Mouse (Mus musculus) 416B (cell line): ENCODE measurements around the gene Fhit.

ENCODE experiments used
- DNase-seq: peaks from one replicate; pipeline ENCODE4 v3.0.0; 2011; ENCODE audit warnings: low read depth

Gene Fhit

DNA sequence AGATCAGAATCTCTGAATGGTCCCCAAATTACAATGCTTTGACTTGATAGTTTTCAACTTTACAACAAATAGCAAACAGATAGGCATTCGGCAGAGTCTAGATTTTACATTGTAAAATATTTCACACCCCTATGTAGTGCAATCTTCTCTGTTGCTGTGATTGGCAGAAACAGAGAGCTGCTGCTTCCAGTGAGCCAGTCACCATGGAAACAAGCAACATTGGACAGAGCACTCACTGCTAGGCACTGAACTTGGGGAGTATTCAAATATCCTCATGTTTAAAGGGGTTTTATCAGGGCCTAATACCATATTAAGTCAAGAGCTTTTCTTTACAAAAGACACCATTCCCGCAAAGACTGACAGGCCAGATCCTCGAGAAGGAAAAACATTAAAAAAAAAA is 1187.4 kb downstream of the Fhit start:
- no peak for DNase-seq

DNA sequence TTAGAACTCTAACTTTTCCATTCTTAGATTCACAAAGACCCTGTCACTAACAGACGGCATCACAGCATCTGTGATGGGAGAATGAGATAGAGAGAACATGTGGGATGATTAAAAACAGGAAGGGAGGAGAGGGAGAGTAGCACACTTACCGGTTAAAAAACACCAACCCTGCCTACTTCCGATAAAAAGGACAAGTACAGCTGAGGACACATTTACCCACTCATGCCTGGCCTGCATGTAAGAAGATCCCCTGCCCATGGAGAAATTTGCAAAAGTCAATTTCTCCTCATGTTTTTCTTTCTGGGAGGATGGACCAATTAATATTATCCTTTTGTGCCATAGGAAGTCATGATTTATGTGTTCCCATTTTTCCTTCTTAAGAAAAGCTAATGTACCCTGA is 1198.0 kb downstream of the Fhit start:
- DNase-seq = no peak

DNA sequence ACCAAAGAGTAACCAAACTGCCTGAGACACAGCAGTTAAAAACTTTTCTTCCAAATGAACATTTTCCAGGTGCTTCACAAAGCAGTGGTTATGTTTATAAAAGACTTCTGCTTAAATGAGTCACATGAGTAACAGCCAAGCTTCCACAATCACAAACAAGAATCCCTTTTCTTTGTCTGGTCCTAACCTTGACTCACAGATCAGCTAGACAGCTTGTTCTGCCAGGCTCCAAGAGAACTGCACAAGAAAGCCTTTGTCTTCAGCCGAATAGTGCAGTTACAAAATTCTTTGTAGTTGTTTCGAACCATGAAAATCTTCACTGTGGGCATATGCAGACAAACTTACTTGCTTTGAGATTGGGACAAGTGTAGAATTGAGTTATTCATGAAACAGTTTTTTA is 1201.4 kb downstream of the Fhit start:
- DNase-seq = no peak

DNA sequence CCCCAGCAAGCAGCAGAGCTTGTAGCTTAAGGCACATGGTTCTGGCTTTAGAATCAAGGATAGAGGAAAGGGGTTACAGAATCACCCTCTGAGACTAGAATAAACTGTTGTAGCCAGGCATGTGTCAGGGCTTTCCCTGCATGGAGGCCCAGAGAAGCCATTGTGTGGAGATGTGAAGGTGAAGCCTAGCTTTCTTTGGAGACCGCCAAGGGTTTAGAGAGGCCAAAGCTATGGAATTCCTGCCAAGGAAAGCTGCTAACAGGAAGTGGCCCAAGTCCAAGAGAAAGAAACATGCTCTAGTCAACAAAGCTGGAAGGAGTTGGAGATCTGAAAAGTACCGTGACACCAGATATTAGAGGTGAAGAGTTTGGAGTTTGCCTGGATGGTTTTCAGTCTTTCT is 1262.3 kb downstream of the Fhit start:
- no peak for DNase-seq

DNA sequence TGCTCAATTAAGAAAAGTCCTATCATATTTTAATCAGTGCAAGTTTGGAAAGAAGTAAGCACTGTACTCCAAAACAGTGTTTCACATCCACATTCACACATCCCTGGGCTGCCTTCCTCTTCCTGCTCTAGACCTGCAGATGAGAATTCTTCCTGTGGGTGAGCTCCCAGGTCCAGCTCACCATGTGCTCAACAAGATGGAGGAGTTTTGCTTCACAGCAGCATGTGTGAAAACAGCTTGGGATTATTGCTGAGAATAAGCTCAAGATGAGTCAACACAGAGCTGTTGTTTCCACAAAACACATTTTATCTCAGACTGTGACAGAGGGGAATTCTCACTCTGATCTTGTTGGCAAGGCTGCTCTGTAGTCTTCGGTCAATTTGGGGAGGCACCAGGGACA is 1265.3 kb downstream of the Fhit start:
- no peak for DNase-seq

DNA sequence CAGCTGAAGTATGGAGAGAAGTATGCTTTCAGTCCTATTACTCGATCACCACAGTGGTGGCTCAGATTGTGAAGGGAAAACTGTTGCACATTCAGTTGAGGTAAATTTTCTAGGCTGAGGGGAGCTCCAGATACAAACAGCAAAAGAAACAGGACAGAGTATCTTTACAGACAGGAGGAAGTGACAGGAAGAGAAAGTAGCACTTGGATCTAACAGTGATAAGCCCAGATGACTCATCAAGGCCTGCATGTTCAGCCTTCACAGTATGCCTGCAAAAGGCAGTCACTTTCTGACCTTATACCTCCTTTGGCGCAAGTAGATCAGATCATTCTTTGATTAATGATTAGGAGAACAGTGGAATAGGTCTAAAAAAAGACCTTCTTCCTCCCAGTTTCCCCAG is 1309.8 kb downstream of the Fhit start:
- peak; percentile 85 for DNase-seq

DNA sequence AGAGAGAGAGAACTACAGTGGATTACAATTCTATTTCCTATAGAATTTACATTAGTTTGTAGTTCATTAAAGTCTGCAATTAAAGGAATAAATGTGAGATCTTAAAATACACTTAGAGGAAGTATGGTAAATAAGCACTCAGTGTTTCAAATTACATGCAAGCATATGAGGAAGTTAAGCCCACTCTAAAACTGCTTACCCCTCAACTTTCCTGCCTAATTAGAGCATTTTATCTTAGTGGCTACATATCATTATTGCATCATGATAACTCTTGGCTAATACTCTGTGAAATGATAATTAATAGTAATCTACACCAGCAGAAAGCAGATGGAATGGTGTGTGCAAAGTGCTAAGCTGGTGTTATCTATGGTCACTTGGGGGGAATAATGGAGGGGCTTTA is 1329.5 kb downstream of the Fhit start:
- peak; percentile 50 for DNase-seq

DNA sequence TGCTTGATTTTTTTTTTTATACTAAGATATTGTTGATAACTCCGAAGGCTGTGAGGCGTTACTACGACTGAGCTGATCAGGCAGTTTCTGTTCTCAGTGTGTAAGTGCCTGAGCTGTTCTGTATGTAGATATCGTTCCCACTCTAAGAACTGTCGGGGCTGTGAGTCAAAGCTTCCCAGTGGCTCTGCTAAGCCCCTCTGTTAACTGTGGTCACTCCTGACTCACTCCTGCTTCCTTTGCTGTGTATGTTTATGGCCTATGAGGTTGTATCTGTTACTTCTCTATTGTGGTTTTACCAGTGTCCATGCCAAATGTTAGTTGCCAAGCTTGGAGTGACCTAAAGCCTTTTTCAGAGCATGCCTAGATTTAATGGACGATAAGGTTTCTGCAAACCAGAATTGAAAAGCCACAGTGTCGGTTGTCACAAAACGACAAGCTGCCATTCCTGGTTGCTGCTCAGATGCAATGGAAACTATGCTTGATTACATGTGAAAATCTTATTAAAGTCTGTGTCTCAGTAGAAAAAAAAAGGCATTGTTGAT is 1333.1 kb downstream of the Fhit start:
- DNase-seq = peak; percentile 97

DNA sequence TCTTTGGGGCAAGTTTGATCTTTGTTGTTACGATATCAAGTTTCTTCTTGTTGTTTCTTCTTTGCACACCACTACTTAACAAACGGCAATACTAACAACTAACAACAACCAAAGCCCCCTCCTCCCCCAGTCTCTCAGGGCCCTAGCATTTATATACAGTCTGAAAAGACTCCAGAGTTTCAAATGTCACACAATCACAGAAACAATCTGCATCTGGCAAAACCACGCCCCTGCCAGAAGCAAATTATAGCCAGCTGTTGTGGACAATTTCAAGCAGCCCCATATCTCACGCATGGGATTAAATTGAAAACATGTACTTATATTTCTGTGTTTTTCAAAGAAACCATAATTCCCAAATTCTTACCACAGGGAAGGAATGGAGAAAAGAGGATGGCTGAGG is 1345.9 kb downstream of the Fhit start:
- DNase-seq = no peak

DNA sequence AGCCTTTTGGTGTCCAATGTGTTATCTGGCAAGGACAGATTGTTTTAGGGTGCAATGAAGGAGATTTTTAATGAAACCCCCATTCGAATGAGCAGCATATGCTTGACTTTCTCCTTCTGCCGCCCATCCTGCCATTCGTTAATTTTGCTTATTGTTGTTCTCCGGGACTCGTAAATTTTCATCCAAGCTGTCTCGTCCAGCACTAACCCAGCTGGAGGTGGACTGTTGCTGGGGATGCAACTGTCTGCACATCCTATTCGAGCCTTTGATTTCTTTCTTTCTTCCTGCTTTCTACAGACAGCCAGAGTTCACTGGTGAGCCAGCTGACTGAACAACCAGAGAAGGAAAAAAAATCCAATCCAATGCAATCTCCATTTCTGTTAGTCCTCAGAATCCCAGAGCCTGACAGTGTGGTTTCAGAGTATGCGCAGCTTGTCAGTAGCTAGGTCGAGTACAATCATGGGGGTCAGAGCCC is 1350.0 kb downstream of the Fhit start:
- DNase-seq = no peak

DNA sequence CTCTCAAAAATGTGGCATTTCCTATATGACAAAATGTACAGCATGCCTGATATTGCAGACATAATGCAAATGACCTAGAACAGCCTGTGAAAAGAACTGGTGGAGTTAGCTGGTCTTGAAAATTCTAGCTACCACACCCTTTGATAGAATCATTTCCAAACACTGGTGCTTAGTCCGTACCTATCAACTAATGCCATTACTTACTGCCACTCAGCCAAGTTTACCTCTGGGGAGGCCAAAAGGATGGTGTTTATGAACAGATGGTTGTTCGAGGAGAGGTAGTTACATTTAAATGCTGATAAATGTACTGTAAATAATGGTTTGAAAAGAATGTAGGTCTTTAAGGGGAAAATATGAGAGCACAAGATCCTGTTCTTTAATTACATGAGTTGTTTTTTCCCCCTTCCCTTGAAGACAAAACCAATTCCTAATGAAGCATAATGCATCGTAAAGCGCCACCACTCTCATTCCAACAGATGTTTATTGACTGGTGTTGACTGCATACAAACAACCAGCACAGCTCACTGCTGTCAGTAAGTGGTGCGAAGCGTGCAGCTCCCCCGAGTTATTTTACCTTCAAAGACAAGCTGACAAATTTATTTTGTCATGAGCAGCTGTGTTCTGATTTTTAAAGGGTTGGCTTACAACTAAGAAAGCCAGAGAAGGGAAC is 1350.5 kb downstream of the Fhit start:
- no peak for DNase-seq

DNA sequence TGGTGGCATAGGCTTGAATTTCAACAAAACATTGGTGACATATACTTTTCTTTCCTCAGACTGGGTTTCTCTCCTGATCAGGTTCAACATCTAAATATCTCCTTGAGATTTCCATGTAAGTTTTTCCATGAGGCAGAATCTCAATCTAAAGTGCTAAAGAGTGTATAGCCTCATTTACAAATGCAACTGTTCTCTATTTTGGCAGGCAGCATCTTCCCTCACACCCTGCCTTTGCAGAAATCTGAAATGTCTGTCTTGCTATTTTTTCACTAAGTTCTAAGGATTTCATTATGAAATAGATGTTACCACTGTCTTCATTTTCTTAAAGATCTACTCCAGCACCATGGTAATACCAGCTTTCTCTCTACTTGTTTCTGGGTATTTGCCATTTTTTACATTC is 1368.4 kb downstream of the Fhit start:
- no peak for DNase-seq

DNA sequence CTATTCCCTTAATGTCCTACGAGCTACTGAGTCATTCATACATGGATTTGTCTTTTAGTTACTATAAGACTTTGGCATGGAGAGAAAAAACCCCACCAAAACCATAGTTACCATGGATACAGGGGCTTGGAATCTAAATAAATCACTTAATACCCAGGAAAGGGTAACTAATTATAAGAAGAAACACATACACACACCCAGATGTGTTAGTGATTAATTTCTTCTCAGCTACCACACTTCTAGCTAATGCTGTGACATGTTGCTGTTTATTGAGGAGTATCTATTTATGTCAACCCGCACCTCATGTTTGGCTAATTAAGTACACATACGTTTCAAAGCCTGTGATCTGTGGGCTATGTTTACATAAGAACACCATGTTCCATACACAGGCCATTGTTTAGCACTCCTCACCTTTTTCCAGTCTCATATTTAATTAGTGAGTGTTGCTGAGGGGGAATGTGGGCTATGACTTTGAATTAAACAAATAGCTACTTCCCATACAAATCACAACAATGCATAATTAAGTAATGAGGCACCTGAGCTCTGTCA is 1373.4 kb downstream of the Fhit start:
- DNase-seq = no peak

DNA sequence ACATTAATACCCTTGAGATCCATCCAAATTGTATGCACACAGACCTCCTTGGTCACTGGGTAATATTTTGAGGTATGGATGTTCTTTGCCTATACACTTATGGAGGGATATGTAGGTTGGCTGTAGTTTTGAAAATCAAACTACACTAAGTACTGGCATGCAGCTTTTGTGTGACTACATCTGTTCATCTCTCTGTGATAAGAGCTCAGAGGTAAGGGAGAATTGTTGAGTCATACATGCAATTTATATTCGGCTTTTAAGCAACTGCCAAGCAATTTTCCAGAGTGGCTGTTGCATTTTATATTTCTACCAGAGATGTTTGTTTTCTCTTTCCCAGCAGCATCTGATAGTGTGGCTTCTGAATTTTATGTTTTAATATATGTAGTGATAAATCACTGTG is 1374.4 kb downstream of the Fhit start:
- DNase-seq = no peak

DNA sequence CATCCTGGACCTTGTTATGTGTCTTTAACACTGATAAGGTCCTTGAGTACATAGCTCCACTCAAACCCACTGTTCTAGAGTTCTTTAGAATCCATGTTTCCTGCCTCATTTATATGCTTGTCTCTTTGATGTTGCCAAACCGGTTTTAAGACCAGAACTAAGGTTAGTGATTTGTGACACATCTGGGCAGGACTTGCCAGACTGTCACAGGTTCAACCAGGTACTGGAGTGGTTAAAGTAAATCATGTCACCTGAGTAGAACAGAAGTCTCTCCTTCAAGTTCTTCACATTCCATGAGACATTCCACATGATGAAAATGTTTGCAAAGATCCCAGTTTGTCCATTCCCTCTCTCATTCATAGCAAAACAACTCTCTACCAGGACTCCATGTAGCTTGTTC is 1376.0 kb downstream of the Fhit start:
- DNase-seq = no peak

DNA sequence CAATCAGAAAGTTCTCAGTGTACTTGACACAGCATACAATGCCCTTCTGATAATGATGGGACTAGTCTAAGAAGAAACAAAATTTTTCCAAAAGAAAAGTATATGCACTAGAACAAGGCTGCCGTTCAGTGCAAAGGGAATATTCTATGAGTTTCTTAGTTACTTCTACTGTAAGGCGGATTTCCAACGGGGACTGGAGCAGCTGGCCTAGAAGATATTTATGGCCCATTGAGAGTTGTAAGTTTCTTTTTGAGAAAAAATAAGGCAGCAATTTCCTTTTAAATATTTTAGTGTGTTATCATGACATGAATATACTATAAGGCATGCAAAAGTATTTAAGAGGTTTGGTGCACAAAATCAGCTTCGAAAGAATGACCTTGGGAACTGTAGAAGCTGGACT is 1410.5 kb downstream of the Fhit start:
- DNase-seq = no peak

DNA sequence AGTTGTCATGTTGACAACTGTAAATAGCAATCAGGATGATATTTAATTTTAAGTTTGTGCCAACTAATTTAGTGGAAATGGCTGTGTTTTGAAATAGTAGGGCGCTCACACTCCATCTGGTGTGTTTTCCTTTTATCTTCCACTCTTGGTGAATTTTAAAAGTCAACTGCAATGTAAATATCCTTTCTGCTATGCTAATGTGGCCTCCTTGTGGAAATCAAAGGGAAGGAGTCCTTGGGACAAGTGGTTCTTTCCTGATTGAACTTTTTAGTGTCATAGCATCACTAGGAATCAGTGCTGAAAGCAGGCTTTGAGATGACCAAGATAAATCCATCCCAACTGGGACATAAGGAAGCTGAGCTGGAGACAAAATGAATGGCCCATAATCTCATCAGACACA is 1413.1 kb downstream of the Fhit start:
- no peak for DNase-seq

DNA sequence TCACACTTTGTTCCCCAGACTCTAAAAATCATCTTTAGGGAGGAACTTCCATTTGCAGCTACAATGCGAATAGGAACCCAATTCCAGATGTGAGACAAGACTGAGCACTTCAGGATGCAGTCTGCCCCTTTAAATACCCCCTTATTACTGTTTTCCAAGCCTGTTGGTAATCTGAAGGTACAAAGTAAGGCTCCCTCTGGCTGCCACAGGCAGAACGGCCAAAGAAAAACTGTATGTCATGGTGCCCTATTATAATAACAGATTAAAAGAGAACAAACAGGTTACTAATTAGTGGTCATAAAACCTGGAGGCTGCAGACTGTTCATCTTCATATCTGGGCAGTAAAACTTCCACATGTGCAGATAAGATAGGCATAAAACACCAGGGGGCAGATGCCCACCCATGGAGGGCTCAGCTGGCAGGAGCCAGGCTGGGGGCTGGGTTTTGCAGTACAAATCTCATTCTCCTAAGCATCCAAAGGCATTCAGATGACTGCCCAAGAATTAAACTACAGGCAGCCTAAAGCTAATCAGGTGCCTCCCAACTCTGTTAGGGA is 1439.8 kb downstream of the Fhit start:
- no peak for DNase-seq

DNA sequence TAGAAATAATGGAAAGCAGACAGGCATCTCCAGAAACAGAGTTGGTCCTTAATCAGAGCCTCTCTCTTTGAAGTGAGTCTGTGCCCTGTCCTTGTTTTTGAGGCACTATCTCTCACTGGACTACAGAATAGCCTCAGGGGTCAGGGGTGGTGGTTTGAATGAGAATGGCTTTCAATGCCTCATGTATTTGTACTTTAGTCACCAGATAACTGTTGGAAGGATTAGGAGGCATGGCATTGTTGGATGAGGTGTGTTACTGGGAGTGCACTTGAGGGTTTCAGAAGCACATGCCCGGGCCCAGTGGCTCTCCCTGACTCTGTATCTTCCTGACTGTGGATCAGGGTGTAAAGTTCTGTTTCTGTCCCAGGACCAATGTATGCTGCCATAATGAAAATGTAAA is 1463.2 kb downstream of the Fhit start:
- no peak for DNase-seq

DNA sequence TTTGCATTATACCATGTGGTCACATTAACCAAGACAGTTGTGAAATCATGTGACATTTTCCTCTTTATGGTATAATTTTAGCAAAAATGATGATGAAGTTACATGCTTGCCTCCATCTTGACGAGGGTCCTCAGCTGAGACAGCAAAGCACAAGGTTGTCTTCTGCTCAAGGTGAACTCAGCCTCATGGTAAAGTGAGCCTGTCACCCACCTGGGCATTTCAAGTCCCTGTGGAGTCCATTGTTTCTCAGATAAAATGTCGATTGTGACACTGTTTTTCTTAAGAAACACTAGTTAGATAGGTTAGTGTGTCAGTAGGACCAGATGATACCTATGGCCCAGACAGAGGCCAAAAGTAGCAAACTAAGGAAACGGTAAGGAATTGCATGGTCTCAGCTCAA is 1464.7 kb downstream of the Fhit start:
- no peak for DNase-seq

DNA sequence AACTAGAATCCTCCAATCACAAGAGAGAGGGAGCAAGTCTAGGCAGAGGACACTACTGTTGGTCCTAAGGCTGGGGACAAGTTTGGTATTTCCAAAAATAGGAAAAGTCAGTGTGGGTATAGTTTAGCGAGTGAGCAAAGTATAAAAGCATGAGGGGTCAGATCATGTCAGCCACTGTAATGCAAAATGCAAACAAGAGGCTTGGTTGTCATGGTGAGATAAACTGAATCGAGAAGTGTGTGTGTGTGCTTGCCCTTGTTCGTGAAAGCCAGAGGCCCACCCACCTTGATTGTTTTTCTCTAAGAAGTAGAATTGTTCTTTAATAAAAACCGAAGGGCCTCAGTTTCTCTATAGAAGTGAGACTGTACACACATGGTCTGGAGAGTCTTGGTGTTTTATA is 1465.8 kb downstream of the Fhit start:
- DNase-seq = no peak

DNA sequence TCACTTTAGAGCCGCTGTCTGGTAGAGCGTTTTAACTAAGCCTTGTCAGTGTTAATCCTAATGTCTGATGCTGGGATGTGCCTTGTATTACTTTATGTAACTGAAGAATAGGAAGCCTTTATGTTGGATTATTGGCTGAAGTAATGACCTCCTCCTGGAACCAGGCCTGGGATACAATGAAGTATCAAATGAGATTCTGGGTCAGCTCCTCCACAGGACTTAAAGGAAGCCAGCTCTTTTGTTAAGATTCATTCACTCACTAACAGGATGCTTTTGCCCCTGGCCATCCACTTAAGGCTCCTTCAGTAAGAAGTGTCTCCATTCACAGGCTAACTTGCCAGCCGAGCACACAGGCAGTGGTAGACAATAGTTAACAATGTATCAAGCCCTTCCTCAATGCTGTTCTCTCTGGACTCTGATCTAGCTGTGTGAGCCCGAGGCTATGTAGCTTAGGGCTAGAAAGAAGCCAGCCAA is 1466.6 kb downstream of the Fhit start:
- no peak for DNase-seq

DNA sequence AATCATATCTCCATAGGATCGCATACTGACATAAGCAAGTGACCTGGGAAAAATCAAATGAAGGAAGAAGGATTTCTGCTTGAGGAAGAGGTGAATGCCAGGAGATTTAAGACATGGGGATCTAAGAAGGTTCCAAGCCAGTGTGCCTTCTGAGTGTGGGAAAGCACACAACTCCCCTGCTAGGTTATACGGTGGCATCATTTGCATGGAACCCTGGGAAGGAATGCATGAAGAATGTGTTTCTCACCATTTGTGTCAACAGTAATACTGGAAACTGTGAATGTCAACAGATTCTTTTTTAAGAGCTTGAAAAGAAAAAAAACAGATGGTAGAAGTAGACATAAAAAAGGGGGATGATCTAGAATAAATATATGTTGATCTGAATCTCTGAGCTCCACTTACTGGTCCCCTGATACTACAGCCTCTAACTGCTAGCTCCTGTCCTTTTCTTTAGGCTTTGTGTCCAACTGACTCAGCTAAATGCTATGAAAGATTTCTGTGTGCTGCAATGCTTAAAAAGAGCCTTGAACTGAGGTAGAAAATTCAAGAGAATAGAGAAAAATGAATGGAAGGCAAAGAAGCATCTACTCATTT is 1473.1 kb downstream of the Fhit start:
- no peak for DNase-seq
